Mouse (Mus musculus): ENCODE results near the gene Szt2.
A peak's percentile ranks its signal among the peaks of the same experiment; 100 is the strongest.

Szt2 gene

DNA sequence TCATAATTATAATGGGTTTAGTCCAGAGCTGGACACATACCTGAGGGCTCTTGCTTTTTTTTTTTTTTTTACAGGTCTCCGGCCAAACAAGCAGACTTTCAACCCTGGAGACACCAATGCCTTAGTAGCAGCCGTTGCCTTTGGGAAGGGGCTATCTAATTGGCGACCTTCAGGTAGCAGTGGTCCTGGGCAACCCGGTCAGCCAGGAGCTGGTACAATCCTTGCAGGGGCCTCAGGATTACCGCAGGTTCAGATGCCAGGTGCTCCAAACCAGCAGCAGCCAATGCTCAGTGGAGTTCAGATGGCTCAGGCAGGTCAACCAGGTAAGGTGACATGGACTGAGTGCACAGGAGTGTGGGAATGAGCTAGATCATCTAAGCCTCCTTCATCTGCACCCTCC is 4.5 kb upstream of the Szt2 start:
- no peak for DNase-seq (ENCODE audit: low spot score in 2 of 2)

DNA sequence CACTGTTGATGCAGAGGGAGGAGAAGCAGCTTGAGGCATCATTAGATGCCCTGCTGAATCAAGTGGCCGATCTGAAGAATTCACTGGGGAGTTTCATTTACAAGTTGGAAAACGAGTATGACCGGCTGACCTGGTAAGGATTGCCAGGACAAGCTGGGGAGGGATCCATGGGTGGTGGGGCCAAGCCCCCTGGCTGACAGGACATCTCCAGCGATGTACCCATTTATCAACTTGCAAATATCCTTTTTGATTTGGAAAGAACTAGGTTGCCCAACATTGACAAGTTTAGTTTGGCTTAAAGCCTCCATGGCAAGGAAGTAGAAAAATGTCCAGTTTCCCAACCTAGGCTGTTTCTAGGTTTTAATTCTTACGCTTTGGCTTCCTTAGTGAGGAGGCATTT is 1.8 kb upstream of the Szt2 start:
- no peak for DNase-seq (ENCODE audit: low spot score in 2 of 2)

DNA sequence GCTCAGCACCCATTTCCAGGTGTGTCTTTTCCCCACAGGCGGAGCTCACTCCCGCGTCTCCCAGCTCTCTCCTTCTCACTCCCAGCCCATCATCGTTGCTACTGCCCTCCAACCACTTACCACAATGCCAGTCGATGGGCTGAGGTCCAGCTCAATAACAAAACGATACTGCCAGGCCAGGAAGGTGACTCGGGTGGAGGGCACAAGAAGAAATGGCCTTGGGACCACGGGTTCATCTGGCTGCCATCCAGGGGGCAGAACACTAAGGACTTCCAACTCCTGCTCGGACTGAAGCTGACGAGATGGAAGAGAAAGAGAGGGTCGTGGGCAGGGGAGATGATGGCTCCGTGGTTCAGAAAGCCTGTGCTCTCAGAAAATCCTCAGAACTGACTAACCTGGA is 6.4 kb downstream of the Szt2 start:
- no peak for DNase-seq (ENCODE audit: low spot score in 2 of 2)

DNA sequence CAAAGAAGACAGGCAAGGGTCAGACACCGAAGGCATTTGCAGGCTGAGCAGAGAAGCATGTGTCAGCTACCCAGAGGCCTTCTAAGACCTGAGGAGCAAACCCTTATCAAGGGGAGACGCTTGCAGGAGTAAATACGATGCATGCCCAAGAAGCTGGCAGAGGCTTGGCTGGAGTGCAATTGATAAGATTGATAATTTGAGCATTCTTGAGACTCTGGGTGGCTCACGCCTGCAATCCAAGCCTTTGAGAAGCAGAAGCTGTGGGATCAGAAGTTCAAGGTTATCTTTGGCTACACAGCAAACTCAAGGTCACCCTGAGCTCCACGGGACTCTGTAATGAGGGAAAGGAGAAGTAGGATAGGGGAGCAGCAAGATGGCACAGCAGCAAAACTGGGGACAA is 7.2 kb downstream of the Szt2 start:
- no peak for DNase-seq (ENCODE audit: low spot score in 2 of 2)

DNA sequence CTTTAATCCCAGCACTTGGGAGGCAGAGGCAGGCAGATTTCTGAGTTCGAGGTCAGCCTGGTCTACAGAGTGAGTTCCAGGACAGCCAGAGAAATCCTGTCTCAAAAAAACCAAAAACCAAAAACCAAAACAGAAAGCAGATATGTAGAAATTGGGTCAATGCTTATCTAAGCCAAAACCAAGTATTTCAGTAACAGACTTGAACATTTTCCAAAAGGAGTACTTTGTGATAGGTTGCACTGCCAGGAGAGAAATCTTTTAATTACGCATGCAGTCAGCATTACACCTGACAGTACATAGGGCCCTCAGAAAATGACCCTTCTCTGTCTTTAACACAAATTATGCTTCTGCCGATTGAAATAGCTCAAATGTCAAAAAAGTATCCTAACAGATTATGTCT is 7.7 kb downstream of the Szt2 start:
- no peak for DNase-seq (ENCODE audit: low spot score in 2 of 2)

DNA sequence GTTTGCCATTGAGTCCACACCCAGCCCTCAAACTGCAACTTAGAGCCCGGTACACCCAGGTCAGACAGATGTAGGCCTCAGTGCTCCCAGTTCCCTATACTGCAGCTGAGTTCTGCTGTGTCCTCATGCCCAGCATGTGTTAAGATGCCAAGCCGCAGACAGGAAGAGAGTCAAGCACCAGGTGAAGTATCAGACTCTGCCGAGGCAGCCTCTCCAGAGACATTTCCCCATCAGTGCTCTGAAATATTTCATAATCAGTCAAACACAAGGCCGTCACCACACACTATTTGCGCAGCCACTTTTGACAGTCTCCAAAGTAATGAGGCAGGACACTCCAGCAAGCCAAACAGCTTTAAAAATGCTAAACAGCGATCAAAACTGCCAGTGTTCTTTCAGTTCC is 10.7 kb downstream of the Szt2 start:
- DNase-seq (ENCODE audit: low spot score in 2 of 2) = no peak

DNA sequence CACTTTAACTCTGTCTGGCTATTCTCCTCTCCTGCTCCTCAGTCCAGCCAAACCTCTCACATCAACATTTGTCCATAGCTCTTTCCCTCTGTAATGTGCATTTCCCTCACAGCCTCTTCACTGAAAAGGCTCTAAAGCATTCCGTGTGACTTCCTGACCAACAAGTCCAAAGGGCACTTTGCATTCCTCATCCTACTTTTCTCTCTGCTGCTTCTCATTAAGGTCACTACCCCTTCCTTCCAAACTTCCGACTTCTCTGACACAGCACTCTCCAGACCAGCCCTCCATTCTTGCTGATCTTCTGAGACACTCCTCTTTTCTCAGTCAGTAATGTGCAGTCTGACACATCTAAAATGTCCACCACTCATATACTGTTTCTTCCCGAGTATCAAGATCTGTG is 12.6 kb downstream of the Szt2 start:
- DNase-seq (ENCODE audit: low spot score in 2 of 2) = no peak

DNA sequence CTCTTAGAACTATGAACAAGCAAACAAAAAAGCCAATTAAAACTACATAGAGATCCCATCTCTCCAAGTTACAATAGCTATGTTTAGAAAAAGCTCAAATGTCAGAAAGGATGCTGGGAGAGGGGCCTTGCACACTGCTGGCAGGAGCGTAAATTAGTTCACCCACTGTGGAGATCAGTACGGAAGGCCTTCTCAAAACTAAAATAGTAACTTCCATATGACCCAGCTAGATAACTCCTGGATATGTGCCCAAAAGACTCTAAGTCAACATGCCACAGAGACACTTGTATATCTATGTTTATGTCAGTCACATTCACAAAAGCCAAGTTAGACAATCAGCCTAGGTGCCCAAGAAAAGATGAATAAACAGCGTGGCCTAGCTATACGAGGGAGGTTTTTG is 13.8 kb downstream of the Szt2 start:
- DNase-seq (ENCODE audit: low spot score in 2 of 2) = no peak

DNA sequence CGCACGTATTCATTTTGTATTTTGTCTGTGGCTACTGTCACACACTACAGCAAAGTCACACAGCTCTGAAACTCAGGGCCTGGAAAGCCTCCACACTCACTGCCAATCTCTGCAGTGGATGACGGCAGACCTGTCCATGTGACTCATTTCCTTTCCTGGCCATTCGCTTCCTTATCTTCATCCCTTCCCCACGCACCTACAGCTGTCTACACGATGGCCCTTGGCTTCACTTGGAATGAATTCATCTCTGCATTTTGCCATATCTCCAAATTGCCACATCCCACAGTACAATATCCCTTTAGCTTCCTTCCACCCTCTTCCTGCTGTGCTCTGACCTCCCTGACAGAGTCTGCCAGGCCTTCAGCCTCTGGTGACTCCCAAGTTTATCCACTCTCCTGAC is 14.6 kb downstream of the Szt2 start:
- DNase-seq (ENCODE audit: low spot score in 2 of 2) = no peak

DNA sequence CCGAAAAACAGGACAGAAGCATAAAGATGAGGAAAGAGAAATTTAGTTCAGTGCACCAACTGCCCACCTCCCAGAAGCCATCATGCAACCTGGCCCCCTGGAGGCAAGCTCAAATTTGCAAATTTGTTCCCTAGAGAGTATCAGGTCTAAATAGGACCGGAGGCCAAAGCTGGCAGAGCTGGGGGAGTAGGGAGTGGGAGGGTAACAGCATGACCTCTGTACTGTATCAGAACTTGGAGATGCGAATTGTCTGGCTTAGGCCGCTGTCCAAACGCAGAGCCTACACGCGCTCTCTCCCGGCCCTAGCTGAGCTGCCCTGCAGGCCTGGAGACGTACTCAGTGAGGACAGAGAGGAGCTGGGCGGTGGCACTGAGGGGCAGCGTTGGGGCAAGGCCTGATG is 18.9 kb downstream of the Szt2 start:
- no peak for DNase-seq (ENCODE audit: low spot score in 2 of 2)

DNA sequence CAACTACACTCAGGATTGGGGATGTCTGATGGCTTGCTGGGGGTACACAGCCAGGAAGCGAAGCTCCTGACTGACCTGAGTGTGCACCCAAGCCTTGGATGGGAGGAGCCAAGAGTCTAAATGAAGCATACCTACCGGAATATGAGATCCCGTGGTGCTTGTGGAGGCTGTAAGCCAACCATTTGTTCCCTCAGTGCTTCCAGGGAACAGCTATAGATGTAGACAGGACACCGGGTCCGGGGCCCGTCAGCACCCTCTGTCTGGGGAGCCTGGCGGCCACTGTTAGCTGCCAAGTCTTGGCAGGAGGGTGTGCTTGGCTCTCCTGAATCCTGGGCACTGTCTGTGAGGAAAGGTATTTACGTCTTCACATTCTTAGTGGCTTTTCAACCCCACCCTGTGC is 21.8 kb downstream of the Szt2 start:
- DNase-seq (ENCODE audit: low spot score in 2 of 2) = no peak

DNA sequence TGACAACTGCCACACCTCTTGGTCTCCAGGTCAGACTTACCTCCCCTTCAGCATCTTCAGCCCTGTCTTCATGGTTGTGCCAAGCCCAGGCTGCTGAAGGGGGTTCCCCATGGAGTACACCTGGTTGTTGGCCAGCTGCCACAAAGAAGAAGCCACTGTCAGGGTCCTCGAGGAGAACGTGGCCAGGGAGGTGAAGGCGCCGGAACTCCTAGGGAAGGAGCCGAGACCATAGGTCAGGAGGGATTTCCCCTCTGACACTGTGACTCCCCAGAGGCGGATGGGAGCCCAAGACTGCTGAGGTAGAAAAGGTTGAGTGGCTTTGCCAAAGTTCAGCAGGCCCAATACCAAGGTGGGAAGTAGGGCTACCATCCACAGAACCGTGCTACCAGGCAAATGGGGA is 25.8 kb downstream of the Szt2 start:
- DNase-seq (ENCODE audit: low spot score in 2 of 2) = no peak

DNA sequence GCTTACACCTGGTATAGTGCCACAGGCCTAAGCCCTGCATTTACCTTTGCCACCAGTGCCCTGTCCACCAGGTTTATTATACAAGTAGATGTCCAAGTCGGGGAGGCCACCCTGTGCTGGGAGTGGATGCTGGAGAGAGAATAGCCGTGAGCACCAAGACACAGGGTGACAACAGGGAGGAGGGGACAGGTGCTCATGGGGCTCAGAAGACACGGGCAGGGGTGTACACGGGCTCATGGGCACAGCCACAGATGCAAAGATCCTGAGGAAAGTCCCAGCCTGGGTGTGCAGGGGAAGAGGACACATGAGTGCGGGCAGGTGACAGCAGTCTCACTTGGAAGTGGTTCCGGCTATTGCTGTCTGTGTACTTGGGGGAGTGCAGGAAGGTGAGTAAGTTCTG is 33.1 kb downstream of the Szt2 start:
- DNase-seq (ENCODE audit: low spot score in 2 of 2) = no peak

DNA sequence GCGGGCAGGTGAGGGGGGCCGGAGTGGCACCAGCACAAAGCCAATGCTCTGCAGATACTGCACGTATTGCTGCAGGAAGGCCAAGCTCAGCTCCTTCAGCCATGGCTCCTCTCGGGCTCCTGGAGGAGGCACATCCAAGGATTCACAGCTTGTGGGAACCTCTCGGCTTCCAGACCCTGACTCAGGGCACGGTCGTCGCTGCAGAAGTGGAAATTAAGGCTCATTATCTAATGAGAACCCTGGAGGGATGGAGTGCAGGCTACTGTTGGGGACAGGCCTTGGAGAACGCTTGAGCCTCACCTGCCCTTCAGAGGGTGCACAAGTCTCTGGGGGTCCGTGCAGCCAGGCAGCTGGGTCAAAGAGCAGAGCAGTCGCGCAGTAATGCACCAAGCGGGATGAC is 37.3 kb downstream of the Szt2 start:
- no peak for DNase-seq (ENCODE audit: low spot score in 2 of 2)

DNA sequence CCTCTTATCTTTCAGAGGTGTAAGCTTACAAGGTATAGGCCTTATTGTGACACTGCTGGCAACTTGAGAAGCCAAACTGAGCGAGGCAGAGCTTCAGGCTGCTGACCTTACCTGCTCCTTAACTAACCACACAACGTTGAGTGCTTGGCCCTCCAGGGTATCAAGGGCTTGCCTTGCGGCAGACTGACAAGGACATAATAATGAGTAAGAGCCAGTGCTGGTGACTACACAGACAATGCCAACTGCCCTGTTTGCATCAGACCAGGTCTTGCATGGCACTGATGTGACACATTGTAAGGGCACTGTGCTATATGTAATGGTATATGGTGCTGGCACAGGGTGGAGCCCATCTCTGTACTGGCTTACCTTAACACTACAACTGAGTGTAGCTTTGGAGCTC is 40.5 kb downstream of the Szt2 start:
- DNase-seq (ENCODE audit: low spot score in 2 of 2) = no peak

DNA sequence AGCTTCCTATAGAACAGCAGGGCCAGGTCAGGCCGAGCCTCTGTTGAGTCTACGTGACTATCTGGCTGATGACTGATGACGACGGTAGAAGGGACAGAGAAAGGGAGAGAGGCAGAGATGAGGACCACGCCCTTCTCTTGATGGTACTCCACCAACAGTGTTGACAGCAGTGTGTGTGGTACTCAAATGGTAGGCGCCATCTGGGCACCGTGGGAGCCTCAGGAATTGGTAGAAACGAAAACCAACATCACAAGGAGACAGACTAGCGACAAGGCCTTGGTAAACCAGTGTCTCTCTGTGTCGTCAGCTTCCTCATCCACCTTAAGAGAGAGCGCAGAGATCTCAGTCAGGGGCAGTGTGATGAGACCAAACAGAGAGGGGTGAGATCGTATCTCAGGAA is 41.5 kb downstream of the Szt2 start:
- DNase-seq (ENCODE audit: low spot score in 2 of 2) = no peak

DNA sequence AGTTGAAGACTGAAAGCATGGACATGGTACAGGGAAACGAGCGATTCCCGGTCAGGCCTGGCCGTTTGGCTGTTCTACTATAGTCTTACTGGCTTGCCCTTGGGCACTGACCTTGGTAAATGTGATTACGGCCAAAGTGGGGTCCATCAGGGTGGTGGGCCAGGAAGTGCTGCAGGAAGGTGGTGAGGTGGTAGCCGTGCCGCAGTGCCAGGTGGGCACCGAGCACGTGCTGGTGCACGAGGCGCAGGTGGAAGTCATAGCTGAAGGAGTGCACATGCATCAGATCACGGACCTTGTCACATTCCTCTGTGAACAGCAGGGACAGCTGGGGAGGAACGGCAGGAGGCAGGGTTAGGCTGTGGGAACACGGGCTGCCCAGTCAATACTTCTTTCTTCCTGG is 43.1 kb downstream of the Szt2 start:
- peak in 1 of 2 experiments; percentile 17 for DNase-seq (ENCODE audit: low spot score in 2 of 2)

DNA sequence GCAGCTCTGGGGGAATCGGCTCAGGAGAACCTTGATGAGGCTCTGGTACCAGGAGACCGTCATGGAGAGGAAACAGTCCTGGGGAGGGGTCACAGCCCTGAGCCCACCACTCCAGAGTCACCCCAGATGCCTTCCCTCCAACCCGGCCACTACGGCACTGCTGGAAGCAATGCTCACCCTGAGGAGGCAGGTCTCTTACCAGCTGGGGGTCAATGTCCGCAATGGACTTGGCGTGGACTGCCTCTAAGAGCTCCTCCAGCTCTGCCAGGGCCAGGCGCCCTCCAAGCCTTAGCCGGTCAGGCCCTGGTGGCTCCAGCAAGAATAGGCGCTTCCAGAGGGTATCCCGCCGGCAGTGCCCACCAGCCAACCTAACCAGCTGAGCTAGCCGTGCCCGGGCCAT is 44.4 kb downstream of the Szt2 start:
- peak in 1 of 2 experiments; percentile 16 for DNase-seq (ENCODE audit: low spot score in 2 of 2)

DNA sequence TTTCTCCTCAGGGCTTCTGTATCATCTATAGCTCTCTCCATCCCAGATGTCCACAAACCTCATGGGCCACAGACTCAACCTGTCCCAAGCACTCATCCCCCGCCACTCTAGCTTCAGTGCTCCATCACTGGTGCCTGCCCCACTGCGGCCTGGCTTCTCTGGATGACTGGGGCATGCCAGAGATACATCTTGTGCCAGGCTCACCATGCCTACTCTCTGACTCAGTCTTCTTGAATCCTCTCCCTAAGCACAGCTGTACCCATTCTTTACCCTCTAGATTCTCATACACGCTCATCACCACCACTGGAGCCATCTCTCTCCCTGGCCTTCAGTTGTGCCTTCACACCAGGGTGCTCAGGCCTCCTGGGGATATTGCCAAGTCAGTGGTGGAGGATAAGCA is 45.1 kb downstream of the Szt2 start:
- no peak for DNase-seq (ENCODE audit: low spot score in 2 of 2)

DNA sequence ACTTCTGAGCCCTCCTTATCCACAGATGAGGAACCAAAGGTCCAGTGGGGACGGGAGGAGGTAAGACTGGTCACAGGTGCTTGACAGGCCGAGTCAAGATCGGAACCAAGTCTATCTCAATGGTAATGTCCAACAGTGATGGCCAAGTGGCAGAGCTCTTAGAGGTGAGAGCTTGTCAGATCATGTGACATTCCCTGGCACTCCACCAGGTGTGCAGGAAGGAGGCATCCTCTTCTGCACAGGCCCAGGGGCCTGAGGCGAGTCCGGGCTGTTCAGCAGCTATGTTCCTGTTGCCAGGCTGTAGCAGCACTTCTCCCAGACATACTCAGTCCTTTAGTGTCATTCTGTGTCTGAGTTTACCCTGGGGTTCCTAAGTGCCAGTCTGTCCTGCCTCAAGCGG is 46.2 kb downstream of the Szt2 start:
- DNase-seq (ENCODE audit: low spot score in 2 of 2) = no peak

DNA sequence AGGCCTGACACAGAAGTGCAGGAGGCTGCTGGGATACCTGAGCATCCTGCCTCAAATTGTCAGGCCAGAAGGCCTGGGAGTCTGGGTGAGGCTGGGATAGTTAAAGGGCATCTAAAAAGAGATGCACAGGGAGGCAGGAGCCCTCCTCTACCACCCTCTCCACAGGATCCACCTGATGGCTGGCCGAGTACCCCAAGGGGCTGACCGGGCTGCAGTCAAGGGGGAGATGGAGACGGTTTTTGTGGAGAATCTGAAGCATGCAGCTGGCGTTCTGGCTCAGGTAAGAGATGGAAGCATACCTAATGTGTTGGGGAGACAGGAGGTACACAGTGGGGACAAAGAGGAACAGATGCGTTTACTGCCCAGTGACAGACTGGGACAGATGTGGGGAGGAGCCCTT is 47.6 kb downstream of the Szt2 start:
- DNase-seq (ENCODE audit: low spot score in 2 of 2) = no peak

DNA sequence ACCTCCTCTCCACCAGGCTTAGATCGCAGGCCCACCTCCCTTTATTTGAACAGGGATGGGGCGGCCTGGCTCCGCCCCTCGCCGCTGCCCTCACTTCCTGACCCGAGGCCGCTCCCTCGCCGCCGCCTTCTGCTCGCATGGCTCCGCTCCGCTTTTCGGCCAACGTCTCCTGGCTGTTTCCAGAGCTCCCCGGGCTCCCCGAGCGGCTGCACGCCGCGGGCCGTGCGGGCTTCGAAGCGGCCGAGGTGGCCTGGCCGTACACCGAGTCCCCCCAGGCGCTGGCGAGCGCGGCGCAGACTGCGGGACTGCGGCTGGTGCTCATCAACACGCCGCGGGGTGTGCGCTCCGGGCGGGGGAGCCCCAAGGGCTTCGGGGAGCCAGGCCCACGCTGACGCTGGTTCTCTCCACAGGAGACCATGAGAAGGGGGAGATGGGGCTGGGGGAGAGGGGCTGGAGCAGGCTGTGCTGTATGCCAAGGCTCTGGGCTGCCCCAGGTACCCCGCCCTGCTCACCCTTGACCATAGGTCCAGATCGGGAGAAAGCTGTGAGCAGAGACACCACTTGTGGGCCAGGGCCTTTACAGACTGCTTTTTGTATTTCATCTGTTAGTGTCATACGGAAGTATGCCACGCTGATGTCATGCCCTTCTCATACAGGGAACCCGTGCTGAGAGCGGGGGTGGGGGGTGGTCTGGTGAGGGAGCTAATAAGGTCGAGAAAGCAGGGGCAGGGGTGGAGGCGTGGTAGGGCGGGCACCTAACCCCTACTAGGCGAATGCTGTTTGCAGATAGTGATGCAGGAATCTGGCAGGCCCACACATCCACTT is 49.0 kb downstream of the Szt2 start:
- DNase-seq (ENCODE audit: low spot score in 2 of 2) = peak; percentile 72 to 80

DNA sequence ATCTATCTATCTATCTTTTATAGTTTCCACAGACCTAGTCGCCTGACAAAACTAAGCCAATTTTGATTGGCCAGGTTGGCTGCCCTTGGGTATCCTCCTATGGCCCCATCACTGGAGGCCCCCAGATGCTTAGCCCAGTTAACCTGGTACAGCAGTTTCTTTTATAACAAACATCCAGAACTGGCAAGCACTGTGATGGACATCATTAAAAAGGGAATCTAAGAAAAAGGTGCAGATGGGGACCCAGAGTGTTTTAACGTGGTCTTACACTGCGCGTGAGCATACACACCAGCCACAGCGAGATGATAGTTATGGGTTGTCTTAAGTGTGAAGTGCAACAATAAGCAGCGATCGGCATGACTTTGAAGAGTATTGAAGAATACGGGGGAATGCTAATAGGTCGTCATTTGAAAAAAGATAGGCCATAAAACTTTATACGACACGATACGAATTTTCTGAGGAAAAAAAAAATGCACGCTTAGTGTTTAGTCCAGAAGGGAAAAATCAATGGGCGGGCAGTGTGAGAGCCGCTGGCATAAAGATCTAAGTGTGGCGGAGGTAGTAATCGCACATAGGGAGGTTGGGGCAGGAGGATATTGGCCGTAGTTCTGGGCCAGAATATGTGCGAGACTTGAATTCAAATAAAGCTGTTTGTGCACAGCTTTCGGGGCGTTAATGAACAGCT is 49.7 kb downstream of the Szt2 start:
- DNase-seq (ENCODE audit: low spot score in 2 of 2) = no peak
